ENCODE assay signal across 26 mouse cellular contexts in the genomic region with DNA sequence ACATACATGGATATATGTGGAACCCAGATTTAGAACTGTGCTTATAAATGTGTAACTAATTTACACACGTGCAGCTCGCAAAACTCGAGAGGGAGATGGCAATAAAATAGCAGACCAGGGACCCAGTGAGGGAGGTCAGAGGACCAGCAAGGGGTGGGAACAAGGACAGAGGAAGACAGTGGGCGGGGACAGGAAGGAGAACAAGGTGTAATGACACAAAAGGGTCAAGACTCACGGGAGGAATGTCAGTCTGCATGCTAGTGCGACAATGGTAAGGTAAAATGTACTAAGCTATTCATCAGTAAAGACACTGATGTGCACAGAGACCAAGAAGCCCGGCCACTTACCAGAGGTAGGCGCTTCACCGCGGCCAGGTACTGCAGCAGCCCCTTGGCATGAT.
"Had no signal": no experiment of that assay in that cellular context is flagged by ENCODE, and none has a peak within 500 bp of the region (broad histone marks: within the 10 kb centered on the region; RNA-seq: fewer than 3 reads in every experiment).

No protein-coding gene starts in this region.

- H3K4me3 ChIP-seq: heart, embryonic 13.5 days; heart, embryonic 15.5 days; hindbrain, embryonic 13.5 days; hindbrain, embryonic 15.5 days; kidney, embryonic 15.5 days; limb, embryonic 13.5 days; limb, embryonic 15.5 days; liver, embryonic 12.5 days had no signal

- DNase-seq: gastrocnemius, postnatal 14 days; gastrocnemius, postnatal 36 days; heart, adult 18-20 months; heart, postnatal 14 days; heart, postnatal 36 days; kidney, adult 11 months; kidney, adult 2 months; kidney, adult 9 months; kidney, postnatal 14 days; kidney, postnatal 36 days; layer of hippocampus, adult 9-11 months; layer of hippocampus, postnatal 36 days; left cerebral cortex, postnatal 4 days had no signal

- H3K4me1 ChIP-seq: liver, embryonic 12.5 days had no signal

- H3K4me2 ChIP-seq: heart, embryonic 11.5 days; heart, embryonic 13.5 days; heart, embryonic 15.5 days; hindbrain, embryonic 13.5 days; hindbrain, embryonic 15.5 days; kidney, embryonic 15.5 days; limb, embryonic 13.5 days; limb, embryonic 15.5 days; liver, embryonic 12.5 days had no signal

- H3K27ac ChIP-seq: heart, embryonic 13.5 days; heart, embryonic 15.5 days; hindbrain, embryonic 13.5 days; hindbrain, embryonic 15.5 days; hindbrain, postnatal 0 days; kidney, embryonic 15.5 days; kidney, postnatal 0 days; limb, embryonic 13.5 days; limb, embryonic 15.5 days; liver, embryonic 12.5 days; liver, embryonic 14.5 days had no signal

- ATAC-seq: hindbrain, postnatal 0 days; intestine, embryonic 16.5 days; liver, embryonic 12.5 days had no signal

- H3K27me3 ChIP-seq: heart, embryonic 13.5 days; heart, embryonic 15.5 days; hindbrain, embryonic 13.5 days; hindbrain, embryonic 15.5 days; kidney, embryonic 15.5 days; limb, embryonic 13.5 days; limb, embryonic 15.5 days; liver, embryonic 12.5 days had no signal

- H3K9ac ChIP-seq: heart, embryonic 13.5 days; heart, embryonic 15.5 days; hindbrain, embryonic 13.5 days; hindbrain, embryonic 15.5 days; kidney, embryonic 15.5 days; limb, embryonic 13.5 days; limb, embryonic 15.5 days; liver, embryonic 12.5 days; liver, embryonic 14.5 days had no signal

- H3K9me3 ChIP-seq: heart, embryonic 13.5 days; heart, embryonic 15.5 days; hindbrain, embryonic 13.5 days; hindbrain, embryonic 15.5 days; kidney, embryonic 15.5 days; limb, embryonic 13.5 days; limb, embryonic 15.5 days; liver, embryonic 12.5 days had no signal
